Comparison of ENCODE assay signal across 11 mouse cellular contexts in the genomic region with DNA sequence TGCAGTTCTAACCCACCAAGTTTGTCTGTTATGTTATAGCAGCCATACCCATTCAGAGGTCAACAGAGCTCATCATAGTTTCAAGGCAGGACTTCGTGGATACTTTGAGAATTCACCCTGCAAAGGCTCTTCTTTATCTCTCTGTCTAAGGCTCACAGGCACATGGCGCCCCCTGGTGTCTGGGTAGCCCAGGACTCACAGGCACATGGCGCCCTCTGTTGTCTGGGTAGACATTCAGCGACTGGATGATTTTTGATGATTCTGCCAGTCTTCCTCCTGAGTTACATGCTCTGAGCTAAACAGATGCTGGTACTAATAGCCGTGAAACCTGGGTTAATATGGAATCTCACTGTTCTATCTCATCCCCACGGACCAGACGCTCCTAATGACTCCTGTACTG. TPM values are rescaled to one million over a fixed set of nuclear protein-coding genes. Genes with fewer than 3 reads are reported as not detected.
DNase-seq lines count a peak whose midpoint lies in the region; ATAC-seq and TF ChIP-seq lines count a peak whose summit lies in the region.
"Had no signal": no experiment of that assay in that cellular context is flagged by ENCODE, and none has a peak within 500 bp of the region (broad histone marks: within the 10 kb centered on the region; RNA-seq: fewer than 3 reads in every experiment).

No protein-coding gene starts in this region.

- TF ChIP-seq POLR2A in brain, embryonic 14.5 days (IDR thresholded peaks at IDR 0.05; ENCODE audit: borderline replicate concordance, extremely low read depth, insufficient read depth, insufficient read length, poor library complexity, severe bottlenecking) = no peak

- H3K36me3 ChIP-seq in midbrain, postnatal 0 days (ENCODE audit: insufficient read depth, low read length) = no peaks in the 10 kb centered on the region
- no peaks in the 10 kb centered on the region for H3K36me3 ChIP-seq in midbrain, embryonic 16.5 days (ENCODE audit: control insufficient read depth, insufficient read depth, low read length)
- H3K36me3 ChIP-seq: G1E; lung, embryonic 15.5 days had no signal

- DNase-seq in cerebellum, postnatal 10 days = peak; percentile 64 to 68
- DNase-seq in cerebellum, adult 11-12 months = no peak
- DNase-seq in midbrain, postnatal 0 days (ENCODE audit: low spot score) = no peak
- peak; percentile 35 for DNase-seq in brain, embryonic 14.5 days (ENCODE audit: low read depth)
- DNase-seq in layer of hippocampus, adult 2 months (ENCODE audit: low spot score in 2 of 2) = peak in 1 of 2 experiments; percentile 66
- peak; percentile 78 for DNase-seq in thymus, postnatal 25 days

- 0 out of 2 replicates have a peak, but pooled peaks cover 3% of the 10 kb centered on the region for H3K4me1 ChIP-seq in midbrain, postnatal 0 days (ENCODE audit: insufficient read depth, low read length)
- 0 out of 2 replicates have a peak, but pooled peaks cover 2% of the 10 kb centered on the region for H3K4me1 ChIP-seq in midbrain, embryonic 16.5 days (ENCODE audit: control insufficient read depth, insufficient read depth, low read length)
- H3K4me1 ChIP-seq: lung, embryonic 15.5 days had no signal

- H3K9ac ChIP-seq in midbrain, postnatal 0 days (replicated peaks; ENCODE audit: low read length, poor library complexity, severe bottlenecking) = no peak overlapping the region
- no peak overlapping the region for H3K9ac ChIP-seq in midbrain, embryonic 16.5 days (ENCODE audit: low read depth, low read length)
- H3K9ac ChIP-seq: lung, embryonic 15.5 days had no signal

- H3K27ac ChIP-seq in midbrain, postnatal 0 days (ENCODE audit: low read depth, low read length) = no peak overlapping the region
- no peak overlapping the region for H3K27ac ChIP-seq in midbrain, embryonic 16.5 days (ENCODE audit: low read length)
- H3K27ac ChIP-seq in layer of hippocampus, adult 2 months = peak overlapping the region; percentile 65
- H3K27ac ChIP-seq: lung, embryonic 15.5 days had no signal

- no peak overlapping the region for H3K4me2 ChIP-seq in midbrain, postnatal 0 days (ENCODE audit: low read depth, low read length, poor library complexity, severe bottlenecking)
- H3K4me2 ChIP-seq in midbrain, embryonic 16.5 days (ENCODE audit: low read length) = no peak overlapping the region
- H3K4me2 ChIP-seq: lung, embryonic 15.5 days had no signal

- 68% methylated on average over 7 of the region's 7 CpGs for WGBS in midbrain, postnatal 0 days
- WGBS in midbrain, embryonic 16.5 days = 75% methylated on average over 7 of the region's 7 CpGs

- 0 out of 2 replicates have a peak, but pooled peaks cover 4% of the 10 kb centered on the region for H3K9me3 ChIP-seq in midbrain, postnatal 0 days (ENCODE audit: low read length)
- H3K9me3 ChIP-seq in midbrain, embryonic 16.5 days (replicated peaks; ENCODE audit: control insufficient read depth, low read length, poor library complexity, severe bottlenecking) = no peaks in the 10 kb centered on the region
- H3K9me3 ChIP-seq: lung, embryonic 15.5 days had no signal

- no peak overlapping the region for H3K4me3 ChIP-seq in midbrain, postnatal 0 days (ENCODE audit: low read depth, low read length)
- no peak overlapping the region for H3K4me3 ChIP-seq in midbrain, embryonic 16.5 days (ENCODE audit: low read depth, low read length)
- H3K4me3 ChIP-seq in layer of hippocampus, adult 2 months = no peak overlapping the region
- H3K4me3 ChIP-seq: lung, embryonic 15.5 days had no signal

- H3K27me3 ChIP-seq in midbrain, postnatal 0 days (ENCODE audit: insufficient read depth, low read length) = no peaks in the 10 kb centered on the region
- no peaks in the 10 kb centered on the region for H3K27me3 ChIP-seq in midbrain, embryonic 16.5 days (ENCODE audit: control insufficient read depth, insufficient read depth, low read depth, low read length)
- H3K27me3 ChIP-seq: lung, embryonic 15.5 days had no signal

- peak; percentile 67 for TF ChIP-seq CTCF in midbrain, postnatal 0 days (IDR thresholded peaks at IDR 0.05)
- peak; percentile 53; the same call in 1 of the 2 replicates for TF ChIP-seq CTCF in brain, embryonic 14.5 days (IDR thresholded peaks at IDR 0.05; ENCODE audit: borderline replicate concordance, extremely low read depth, insufficient read depth, insufficient read length)
- TF ChIP-seq CTCF in layer of hippocampus, adult 2 months (conservative IDR thresholded peaks at IDR 0.05) = peak; percentile 76

- ATAC-seq in midbrain, postnatal 0 days (ENCODE audit: low FRiP score) = no peak
- ATAC-seq in midbrain, embryonic 16.5 days = no peak
- 0 out of 2 replicates have a peak, but pooled peaks have one; percentile 30 for ATAC-seq in megakaryocyte-erythroid progenitor cell, adult 5-6 weeks (replicated peaks; ENCODE audit: low FRiP score, low TSS enrichment, poor library complexity, severe bottlenecking)

RNA-seq across cellular contexts. Expression of a gene that starts 34.3 kb away (rescaled TPM):
- total RNA-seq in midbrain, postnatal 0 days (2014; rRNA removed) = 0.22 and 0.38 TPM in 2 replicates
- polyA plus RNA-seq in midbrain, postnatal 0 days (2015; fragmentation: Nextera tagmentation; extraction: Ambion mirVana) = 0.14 and 0.21 TPM in 2 replicates
- polyA plus RNA-seq in midbrain, embryonic 16.5 days (2015; fragmentation: Nextera tagmentation; extraction: Ambion mirVana) = 0.09 TPM in 1 of 2 replicates, not detected in the other
- 0.12 and 0.15 TPM in 2 replicates for polyA plus RNA-seq in brain, embryonic 14.5 days (2012; rRNA removed)
- not detected for total RNA-seq in layer of hippocampus, adult 2 months (2021)
- total RNA-seq in megakaryocyte-erythroid progenitor cell, adult 5-6 weeks (2014; fragmentation: Nextera tagmentation) = not detected in 2 replicates
- total RNA-seq in megakaryocyte-erythroid progenitor cell, adult 5-6 weeks (2017) = not detected in 2 replicates
- total RNA-seq: G1E; gastrocnemius, postnatal 36 days had no signal
- polyA plus RNA-seq: G1E had no signal

Comparison
In these comparisons a context has a peak if more than half of its experiments do, and no peak if none do; other contexts are left out.
1. DNase-seq: peak in cerebellum, postnatal 10 days (2 of 2), brain, embryonic 14.5 days (single experiment) and thymus, postnatal 25 days (single experiment); none in cerebellum, adult 11-12 months (single experiment) and midbrain, postnatal 0 days (single experiment).
2. Peak in every context shown above with its lines, with median percentiles within 50 percentile points of each other: CTCF ChIP-seq.